Mouse (Mus musculus) frontal cortex, postnatal 25 days (tissue): ENCODE results near the gene Eml2.
A peak's percentile ranks its signal among the peaks of the same experiment; 100 is the strongest.
"Not testable (repeated sequence)": the region's sequence is repeated elsewhere in the genome, so short reads cannot be mapped to it uniquely, and the experiment has no call there.

Experiments
- DNase-seq, 2 experiments: peaks; one replicate each; pipeline ENCODE4 v3.0.0; 2022; ENCODE audit warnings: low spot score in 2 of 2

Eml2 gene

DNA sequence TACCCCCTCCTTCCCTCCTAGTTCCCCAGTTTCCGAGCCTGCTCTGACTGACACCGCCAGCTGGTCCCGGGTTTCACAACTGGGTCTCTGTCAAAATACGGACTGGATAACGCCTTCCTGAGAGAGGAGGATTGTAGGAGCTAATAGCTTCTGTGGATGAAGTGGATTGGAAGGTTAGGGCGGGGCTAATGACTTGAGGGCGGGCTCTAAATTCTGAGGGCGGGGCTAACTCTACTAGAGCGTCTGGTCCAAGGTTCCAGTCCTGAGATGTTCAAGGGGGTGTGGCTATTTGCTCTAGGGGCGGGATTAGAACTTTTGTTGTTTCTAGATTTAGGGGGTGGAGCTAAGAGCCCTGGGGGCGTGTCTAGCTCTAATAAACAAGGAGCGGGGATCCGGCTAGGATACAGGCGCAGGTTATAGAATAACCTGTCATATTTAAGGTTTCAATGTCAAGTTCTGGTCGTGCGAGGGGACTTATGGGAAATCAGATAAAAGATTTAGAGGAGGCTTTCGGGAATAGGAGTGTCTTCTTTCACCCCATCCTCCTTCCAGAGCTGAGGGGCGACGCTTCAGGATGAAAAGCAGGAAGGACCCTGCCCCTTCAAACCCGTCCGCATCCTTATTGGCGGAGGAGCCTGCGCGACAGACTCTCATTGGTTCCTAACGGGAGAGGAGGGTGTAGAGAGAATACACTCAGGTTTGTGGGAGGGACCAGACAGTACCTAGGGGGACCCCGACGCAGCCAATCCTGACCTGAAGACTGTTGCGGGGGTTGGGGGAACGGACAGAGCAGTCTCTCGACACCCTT, at the start of gene Eml2:
TSS of gene Eml2 (plus strand) at position 714 of the 808 bp plus-strand sequence.
- peak; percentile 66 to 76 for DNase-seq

DNA sequence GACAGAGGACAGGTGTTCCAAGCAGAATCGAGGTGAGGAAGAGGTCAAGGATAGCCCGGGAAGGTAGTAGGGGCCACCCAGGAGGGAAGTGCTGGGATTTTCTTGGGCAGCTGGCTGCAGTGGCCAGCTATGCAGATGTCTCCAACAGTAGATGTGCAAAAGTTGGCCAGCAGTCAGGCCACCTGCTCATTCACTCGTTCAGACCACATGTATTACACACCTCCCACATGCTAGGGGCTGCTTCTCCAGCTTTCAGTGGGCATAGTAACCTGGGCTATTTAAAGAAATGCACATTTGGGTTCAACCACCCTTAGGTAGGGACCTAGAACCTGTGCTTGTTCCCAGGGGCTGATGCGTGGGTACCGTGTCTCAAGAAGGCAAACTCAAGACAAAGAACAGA, 48.5 kb upstream of the Eml2 start:
- DNase-seq: no peak

DNA sequence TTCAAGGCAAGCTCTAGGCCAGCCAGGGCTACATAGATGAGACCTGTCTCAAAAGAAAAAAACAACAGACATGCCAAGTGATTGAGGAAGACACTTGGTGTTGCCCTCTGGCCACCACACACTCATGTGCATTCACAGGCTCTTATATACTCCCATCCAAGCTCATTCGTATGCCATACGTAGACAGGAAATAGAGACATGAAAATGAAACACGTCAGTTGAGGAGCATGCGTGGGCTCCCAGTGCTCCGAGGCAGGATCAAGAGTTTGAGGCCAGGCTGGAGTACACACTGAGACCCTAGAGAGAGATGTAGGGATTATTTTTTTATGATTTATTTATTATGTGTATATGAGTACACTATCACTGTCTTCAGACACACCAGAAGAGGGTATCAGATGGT, 46.8 kb upstream of the Eml2 start:
- no peak for DNase-seq

DNA sequence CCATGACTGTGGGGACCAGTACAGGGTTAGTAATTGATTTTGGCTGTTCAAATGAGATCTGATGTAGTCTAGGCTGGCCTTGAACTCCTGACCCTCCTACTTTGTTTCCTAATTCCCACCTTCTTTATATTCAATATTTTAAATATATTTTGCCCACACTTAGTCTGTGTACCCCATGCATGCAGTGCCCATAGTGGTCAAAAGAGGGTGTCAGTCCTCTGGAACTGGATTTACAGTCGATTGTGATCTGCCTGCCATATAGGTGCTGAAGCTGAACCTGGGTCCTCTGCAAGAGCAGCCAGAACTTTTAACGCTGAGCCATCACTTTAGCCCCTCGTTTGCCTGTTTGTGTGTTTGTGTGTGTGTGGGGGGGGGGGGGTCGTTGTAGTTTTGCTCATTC, 45.6 kb upstream of the Eml2 start:
- DNase-seq: no peak

DNA sequence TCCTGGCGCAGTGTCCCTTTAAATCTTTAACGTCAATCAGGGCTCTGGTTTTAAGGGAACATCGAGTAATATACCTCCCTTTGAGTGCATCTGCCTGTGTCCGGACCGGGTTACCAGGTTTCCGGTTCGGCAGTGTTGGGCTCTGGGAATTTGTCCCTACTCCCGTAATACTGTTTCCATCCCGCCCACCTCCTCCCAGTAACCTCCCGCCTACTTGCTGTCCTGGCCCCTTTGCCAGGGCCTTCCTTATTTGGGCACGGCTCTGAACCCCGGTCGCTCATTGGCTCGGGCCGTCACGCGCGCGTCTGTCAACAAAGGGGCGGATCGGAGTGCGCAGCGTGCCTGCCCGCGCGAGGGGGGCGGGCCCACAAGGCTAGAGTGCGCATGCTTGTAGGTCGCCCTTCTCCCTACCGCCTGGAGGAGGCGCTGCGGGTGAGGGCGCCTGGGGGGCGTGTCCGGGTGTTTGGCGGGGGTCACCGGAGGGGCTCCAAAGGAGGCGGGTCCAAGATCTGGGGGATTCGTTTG, 44.8 kb upstream of the Eml2 start:
- DNase-seq: peak; percentile 85 to 94

DNA sequence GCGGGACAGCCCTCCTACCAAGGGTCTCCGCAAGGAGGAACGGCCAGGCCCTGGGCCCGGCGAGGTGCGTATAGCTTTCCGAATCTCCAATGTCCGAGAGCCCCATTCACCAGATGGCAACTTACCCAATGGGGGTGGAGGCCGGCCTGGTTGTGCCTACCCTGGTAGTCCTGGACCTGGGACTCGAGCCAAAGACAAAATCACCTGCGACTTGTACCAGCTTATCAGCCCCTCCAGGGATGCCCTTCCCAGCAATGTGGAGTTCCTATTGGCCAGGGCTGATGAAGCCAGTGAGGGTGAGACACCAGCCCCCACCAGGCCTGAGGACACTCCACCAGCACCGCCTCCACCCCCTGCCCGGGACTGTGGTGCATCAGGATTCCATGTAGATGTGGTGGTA, 40.1 kb upstream of the Eml2 start:
- no peak for DNase-seq

DNA sequence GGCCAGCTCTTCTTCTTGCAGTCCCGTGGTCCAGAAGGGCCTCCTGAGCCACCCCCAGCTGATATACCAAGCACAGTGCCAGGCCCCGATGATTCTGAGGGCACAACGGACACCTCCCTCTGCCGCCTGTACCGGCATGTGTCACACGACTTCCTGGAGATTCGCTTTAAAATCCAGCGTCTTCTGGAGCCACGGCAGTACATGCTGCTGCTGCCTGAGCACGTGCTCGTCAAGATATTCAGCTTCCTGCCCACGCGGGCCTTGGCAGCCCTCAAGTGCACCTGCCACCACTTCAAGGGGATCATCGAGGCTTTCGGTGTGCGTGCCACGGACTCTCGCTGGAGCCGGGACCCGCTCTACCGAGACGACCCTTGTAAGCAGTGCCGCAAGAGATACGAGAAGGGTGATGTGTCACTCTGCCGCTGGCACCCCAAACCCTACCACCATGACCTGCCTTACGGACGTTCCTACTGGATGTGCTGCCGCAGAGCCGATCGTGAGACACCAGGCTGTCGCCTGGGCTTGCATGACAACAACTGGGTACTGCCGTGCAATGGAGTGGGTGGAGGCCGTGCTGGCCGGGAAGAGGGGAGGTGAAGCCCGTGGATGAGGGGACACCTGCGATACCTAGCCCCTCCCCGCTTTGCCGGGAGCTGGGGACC, 39.4 kb upstream of the Eml2 start:
- DNase-seq: no peak

DNA sequence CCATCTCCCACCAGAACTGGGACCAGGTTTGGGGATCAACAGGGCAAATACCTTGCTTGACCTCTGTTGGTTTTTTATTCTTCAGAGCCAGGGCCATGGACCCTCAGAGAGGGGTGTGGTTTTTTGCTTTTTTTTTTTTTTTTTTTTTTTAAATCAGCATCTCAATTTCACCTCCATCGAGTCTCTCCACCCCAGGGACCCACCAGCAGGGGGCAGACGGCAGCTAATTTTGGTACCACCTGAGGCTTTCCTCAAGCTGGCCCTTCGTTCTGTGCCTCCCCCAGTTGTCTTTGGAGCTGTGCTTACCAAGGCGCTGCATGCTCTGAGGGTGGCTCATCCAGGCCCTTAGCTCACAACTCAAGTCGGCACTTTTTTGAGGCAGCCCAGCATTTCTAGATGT, 38.8 kb upstream of the Eml2 start:
- no peak for DNase-seq

DNA sequence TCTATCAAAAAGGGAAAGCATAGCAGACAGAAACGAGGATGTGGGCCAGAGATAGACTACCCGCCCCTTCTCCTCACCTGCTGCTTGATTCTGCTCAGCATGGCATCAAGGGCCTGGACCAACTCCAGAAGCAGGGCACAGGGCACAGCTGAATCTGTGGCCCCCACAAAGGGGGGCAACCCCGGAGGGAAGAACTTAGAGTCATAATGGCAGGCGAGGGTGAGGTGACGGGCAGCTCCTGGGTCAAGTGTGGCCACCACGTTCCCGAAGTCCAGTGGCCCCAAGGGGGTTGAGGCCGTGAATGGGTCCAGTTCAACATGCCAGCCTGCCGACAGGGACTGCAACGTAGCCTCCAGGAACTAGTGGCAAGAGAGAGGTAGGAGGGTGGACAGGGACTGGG, 29.4 kb upstream of the Eml2 start:
- DNase-seq: no peak

DNA sequence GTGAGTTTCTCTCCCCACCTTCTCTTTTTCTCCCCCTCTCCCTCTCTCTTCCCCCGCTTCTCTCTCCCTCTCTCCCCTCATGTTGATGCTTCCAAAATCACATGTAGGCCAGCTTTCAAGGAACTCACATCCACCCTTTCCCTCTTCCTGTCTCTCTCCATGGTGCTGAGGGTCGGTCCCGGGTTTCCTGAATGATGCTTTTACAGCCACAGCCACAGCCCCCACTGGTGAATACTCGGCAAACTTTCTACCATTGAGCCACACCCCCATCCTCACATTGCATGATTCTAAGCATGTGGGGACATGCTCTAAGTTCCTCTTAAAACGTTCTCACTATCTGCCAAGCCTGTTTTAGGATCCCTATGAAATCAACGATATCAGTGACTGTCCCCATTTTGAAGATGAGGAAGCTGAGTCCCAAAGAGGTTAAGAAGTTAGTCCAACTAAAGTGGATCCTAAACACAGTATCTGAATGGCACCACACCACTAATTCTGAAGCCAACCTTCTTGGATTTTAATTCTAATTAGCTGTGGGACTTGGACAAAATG, 28.6 kb upstream of the Eml2 start:
- DNase-seq: no peak

DNA sequence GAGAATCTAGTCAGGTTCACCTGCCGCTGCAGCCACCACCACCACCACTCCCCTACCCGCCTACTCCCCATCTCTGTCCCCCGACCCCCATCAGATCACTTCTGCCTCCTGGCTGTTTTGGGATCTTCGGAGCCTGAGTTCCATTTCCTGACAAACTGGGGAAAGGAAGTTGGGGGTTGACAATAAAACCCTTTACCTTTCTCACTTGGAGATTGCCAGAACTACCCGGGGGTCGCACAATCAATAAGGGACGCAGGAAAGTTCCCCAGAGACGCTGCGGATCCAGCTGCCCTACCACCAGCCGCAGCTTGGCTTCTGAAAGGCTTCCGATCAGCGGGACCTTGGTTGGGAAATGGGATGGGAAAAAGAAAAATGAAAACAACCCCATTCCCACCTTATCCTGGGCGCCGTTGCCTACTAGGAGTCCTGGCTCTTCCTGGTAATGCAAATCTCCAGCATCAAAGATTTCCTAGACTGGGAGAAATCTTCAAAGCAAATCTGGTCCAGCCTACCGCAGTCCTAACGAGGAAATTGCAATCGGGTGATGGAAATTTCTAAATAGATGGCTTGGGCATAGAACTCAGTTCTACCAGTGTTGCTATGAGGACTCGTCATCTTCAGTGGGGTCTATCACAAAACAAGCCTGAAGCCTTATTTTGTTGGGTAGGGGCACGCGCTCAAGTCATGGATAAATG, 27.9 kb upstream of the Eml2 start:
- no peak for DNase-seq

DNA sequence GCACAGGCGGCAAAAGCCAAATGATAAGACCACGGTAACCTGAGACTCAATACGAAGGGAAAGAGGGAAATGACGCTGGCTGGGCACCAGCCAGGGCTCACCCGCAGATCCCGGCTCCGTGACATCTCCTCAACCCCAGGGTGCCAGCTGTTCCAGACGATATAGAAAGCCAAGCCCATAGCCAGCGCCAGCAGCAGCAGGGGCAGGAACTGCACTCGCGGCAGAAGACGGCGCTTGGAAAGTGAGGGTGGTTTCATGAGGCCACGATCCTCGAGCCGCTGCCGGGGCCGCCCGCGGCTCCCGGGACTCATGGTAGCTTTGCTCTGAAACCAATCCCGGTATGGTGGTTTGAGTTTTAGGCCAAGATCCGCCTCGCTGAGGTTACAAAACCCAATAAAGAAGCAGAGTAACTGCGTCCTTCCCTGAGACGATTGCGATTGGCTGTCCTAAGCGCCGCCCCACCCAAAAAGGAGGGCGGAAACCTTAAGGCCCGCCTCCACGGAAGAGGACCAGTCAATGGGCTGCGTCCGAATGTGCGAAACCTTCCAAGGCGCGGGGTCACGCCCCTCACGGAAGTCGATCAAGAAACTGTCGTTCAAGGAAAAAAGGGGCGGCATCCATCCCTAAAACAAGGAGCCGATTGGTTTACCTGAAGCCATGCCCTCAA, 27.2 kb upstream of the Eml2 start, which contains the start of gene Qpctl:
TSS of gene Qpctl (minus strand) at position 417 of the 667 bp plus-strand sequence.
- peak; percentile 92 to 95 for DNase-seq

DNA sequence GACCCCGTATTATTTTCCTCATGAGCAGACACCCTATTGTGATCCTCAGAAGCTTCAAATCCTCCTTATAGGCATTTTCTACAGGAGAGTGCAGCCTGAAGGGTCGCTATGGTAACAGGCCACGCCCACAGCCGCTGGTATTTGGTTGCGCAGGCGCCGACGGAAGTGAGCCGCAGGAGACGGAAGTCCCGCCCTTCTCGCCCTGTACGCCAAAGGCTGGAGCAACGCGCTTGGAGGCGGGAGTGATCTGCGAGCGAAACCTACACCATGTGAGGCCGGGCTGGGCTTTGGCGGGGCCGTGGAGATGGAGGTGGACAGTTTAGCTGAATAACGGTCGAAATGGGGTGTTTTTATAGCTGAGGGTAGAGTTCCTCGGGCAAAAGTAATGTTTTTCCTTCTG, 26.6 kb upstream of the Eml2 start, which contains the start of gene Snrpd2:
TSS of gene Snrpd2 (plus strand) at position 97 of the 400 bp plus-strand sequence.
- peak; percentile 92 to 94 for DNase-seq

DNA sequence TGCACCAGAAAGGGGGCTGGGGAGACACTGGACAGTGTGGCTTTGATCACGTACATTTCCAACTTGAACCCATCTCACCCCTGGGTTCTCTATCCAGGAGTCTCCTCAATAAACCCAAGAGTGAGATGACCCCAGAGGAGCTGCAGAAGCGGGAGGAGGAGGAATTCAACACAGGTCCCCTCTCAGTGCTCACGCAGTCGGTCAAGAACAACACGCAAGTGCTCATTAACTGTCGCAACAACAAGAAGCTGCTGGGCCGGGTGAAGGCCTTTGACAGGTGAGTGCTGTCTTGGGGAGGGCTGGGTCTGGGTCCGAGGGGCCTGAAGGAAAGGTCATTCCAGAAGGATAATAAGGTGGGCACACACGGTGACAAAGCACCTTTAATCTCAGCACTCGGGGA, 25.1 kb upstream of the Eml2 start:
- DNase-seq: not testable (repeated sequence)

DNA sequence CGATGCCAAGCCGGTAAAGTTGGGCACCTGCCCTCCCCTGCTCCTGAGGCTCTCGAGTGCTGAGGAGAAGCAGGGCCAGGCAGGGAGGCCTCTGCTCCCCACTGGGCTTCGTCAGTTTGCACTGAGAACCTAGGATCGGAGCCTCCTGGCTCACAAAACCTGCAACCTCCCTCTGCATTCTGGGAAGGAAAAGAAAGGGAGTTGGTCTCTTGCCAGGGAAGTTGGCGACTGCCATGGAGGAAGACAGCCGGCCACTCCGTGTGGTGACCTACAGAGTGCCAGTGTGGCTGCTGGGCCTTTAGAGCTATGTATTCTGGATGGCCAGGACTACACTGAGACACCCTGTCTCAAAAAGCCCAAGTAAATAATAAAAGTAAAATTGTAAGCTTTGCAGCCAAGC, 21.4 kb upstream of the Eml2 start:
- DNase-seq: no peak

DNA sequence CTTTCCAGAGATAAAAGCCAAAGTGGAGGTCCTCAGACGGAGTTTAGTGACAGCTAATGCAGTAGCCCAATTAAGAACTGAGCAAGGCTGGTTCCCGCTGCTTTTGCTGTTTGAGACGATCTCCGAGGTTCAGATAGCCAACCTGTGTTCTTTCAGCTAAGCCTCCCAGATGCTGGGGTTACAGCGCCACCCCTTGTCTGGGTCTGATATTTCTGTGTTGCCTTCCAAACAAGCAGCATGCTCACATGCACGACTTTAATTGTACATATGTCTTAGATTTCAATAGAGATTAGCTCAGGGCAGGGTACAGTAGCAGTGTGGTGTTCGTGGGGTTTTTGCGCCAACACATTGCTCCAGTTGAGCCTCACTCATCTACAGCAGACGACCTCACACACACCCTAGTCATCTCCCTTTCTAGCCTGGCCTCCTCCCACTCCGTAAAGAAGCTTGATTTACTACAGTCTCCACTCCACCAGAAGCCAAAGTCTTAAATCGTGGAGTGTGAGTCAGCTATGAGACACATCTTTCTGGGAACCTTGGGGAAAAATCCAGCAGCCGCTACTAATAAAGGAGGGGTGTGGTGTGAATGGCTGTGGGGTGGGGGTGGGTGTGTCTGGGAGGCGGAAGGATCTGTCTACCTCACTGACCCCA, 20.3 kb upstream of the Eml2 start:
- no peak for DNase-seq

DNA sequence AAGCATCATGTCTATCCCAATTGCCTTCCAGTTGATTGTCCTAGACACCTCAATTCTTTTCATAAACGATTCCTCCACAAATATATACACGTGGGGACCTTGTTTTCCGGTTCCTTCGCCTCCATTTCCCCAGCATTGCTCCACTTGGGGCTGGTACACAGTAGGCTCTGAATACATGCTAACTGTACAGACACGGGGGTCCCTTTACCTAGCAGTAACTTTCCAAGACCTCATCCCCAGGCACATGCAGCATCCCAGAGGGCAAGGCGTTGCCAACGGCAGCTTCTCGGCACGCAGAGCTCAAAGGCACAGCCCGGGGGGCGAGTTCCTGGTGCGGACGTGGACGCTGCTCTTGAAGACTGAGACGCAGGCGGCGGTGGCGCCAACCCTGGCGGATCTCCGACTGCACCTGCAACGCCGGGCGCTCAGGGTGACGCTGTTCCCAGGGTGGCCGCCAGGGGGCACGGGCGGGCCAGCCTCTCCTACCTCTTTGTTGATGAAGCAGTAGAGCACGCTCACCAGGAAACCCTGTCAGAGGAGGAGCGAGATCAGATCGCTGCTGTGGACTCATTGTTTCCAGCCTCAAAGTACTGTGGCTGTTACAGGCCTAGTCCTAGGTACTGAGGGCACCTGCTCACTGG, 18.9 kb upstream of the Eml2 start:
- DNase-seq: peak; percentile 94 to 95

DNA sequence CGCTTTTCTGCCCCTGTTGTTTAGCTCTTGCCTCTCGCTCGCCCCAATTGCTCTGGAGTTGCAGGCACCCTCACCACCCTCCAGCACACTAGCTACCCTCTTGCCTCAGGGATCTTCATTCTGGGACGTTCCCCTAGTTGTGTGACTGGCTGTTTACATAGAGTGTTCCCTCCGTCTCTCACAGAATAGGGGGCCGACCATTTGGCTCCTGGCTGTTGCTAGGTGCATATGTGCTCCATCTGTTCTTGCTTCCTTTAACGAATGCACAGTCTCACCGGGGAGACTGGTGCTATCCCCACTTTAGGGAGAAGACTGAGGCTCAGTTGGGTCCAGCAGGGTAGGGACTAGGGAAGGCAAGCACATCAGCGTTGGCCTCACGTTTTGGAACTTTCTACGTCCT, 17.6 kb upstream of the Eml2 start:
- no peak for DNase-seq

DNA sequence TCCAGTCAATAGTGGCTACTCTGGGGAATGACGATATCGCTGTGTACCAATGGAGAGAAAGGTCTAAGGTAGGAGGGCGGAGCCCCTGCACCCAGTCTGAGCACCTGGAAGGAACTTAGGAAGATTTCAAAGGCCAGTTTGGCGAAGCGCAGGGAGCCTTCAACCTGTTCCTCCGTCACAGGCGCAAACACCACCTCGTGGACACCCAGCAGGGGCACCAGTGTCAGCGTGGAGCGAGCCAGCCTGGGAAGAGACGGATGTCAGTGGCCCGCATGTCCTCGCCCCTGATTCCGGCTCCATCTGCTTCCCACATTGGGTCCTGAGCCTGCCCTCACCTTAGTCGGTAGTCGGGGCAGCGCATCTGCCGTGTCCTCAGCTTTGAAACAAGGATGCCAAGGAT, 16.8 kb upstream of the Eml2 start:
- no peak for DNase-seq

DNA sequence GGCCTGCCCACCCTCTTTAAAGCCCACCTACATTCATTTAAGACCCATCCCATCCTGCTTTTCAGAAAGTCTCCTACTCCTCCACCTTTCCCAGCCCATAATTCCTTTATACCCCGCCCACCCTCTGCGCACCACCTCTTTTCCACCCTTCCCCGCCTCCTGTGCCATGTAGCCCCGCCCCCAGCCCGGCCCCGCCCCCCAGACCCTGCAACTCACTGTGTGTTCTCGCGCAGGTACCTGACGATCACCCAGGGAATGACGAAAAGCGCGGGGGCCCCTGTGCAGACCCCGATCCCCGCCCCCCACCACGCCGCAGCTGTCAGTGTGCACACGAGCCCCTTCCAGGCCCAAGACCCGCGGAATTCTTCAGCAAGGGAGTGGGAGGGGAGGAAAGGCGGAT, 16.1 kb upstream of the Eml2 start:
- DNase-seq: no peak

DNA sequence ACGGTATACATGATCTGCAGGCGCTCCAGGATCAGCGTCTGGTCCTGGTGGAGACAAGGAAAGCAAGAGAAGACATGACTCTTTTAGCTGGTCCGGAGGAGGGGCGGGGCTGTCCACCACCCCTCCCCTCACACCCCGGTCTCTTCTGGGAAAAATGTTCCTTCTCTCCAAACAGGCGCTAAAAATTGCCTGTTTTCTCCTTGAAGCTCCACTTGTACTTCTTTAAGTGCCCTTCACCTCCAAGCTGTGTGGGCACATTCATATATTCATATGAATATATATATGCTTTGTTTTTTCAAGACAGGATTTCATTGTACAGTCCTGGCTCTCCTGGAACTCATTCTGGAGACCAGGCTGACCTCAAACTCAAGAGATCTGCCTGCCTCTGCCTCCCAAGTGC, 13.3 kb upstream of the Eml2 start:
- DNase-seq: no peak
